Mouse (Mus musculus) hindbrain, embryonic 14.5 days (tissue): ENCODE data around the gene Samd14. TPM values are rescaled to one million over a fixed set of nuclear protein-coding genes. Genes with fewer than 3 reads are reported as not detected.
A peak's percentile ranks its signal among the peaks of the same experiment; 100 is the strongest.

ENCODE experiments used
- ATAC-seq: fragments of 200-750 bp; cut with Nextera tagmentation; 2 replicates; pipeline ENCODE4 v1.8.0; 2017; ENCODE audit warnings: moderate number of reproducible peaks, mild to moderate bottlenecking, moderate TSS enrichment, moderate library complexity; ENCODE audit not compliant: low FRiP score
- DNase-seq: peaks from one replicate; pipeline ENCODE4 v3.0.0-alpha.2; 2015; ENCODE audit warnings: low spot score
- H3K27ac ChIP-seq: fragments of 300-500 bp; sonication (generic); 2 replicates; pipeline ENCODE4 v1.5.1; 2014; ENCODE audit warnings: mild to moderate bottlenecking, moderate library complexity
- H3K27me3 ChIP-seq: fragments of 300-500 bp; sonication (generic); 2 replicates; pipeline ENCODE4 v1.6.1; 2014; ENCODE audit warnings: mild to moderate bottlenecking, low read length, mixed read lengths; ENCODE audit not compliant: control insufficient read depth, insufficient read depth
- H3K36me3 ChIP-seq: fragments of 300-500 bp; sonication (generic); replicated peaks from 2 replicates; pipeline ENCODE4 v1.6.1; 2014; ENCODE audit not compliant: control insufficient read depth, insufficient read depth
- H3K4me1 ChIP-seq: fragments of 300-500 bp; sonication (generic); replicated peaks from 2 replicates; pipeline ENCODE4 v1.6.1; 2014; ENCODE audit warnings: antibody characterized with exemption, low read length, mixed read lengths; ENCODE audit not compliant: control insufficient read depth, insufficient read depth
- H3K4me2 ChIP-seq: fragments of 300-500 bp; sonication (generic); replicated peaks from 2 replicates; pipeline ENCODE4 v1.6.1; 2014; ENCODE audit warnings: mild to moderate bottlenecking, moderate library complexity
- H3K4me3 ChIP-seq: fragments of 300-500 bp; sonication (generic); replicated peaks from 2 replicates; pipeline ENCODE4 v1.5.1; 2014; ENCODE audit warnings: mild to moderate bottlenecking, low read length
- H3K9ac ChIP-seq: fragments of 300-500 bp; sonication (generic); 2 replicates; pipeline ENCODE4 v1.6.1; 2014
- H3K9me3 ChIP-seq: fragments of 300-500 bp; sonication (generic); 2 replicates; pipeline ENCODE4 v1.6.1; 2016; ENCODE audit warnings: low read length; ENCODE audit not compliant: control insufficient read depth
- WGBS: fragments of 180-500 bp; shearing (Covaris S2); extraction: QIAGEN DNeasy Blood & Tissue Kit; methylation state at CpG from one replicate; pipeline ENCODE4 v1.1.7; 2014; 5-methylcytosine and 5-hydroxymethylcytosine counted together
- polyA plus RNA-seq: library from polyadenylated mRNA; unstranded; fragments of >200 nt; fragmentation: Nextera tagmentation; extraction: Ambion mirVana; gene quantifications from 2 replicates; pipeline ENCODE4 v1.2.1, GENCODE M21; 2014

Gene Samd14
- polyA plus RNA-seq, 1 experiment from 2014 or later, result 130 TPM

DNA sequence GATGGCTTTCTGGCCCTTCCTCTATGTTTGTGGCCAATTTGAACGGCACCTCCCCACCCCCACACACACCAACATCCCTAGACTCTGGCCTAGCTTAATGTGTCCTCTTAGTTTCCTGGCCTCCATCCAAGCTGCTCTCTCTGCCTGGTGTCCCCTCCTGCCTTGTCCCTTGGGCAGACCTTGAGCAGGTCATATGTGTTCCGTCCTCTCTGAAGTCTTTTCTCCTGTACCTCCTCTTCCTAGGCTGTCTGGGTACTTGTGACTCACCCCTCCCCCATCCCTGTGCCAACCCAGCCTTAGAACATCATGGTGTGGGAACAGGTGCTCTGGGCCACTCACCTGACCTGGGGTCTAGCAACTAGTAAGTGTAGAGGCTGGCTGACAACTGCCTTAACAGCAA lies 34.7 kb upstream of the Samd14 start:
- no peak overlapping the region for H3K9ac ChIP-seq
- H3K36me3 ChIP-seq, result no peaks in the 10 kb centered on the region
- DNase-seq (no peak), ATAC-seq (no peak)
- peaks cover 11% of the 10 kb centered on the region; the same call in 1 of the 2 replicates for H3K4me1 ChIP-seq
- no peaks in the 10 kb centered on the region for H3K9me3 ChIP-seq
- H3K27me3 ChIP-seq, result no peaks in the 10 kb centered on the region
- 74% methylated on average over 2 of the region's 2 CpGs for WGBS
- H3K4me2 ChIP-seq, result no peak overlapping the region
- no peak overlapping the region for H3K4me3 ChIP-seq
- H3K27ac ChIP-seq, result no peak overlapping the region

DNA sequence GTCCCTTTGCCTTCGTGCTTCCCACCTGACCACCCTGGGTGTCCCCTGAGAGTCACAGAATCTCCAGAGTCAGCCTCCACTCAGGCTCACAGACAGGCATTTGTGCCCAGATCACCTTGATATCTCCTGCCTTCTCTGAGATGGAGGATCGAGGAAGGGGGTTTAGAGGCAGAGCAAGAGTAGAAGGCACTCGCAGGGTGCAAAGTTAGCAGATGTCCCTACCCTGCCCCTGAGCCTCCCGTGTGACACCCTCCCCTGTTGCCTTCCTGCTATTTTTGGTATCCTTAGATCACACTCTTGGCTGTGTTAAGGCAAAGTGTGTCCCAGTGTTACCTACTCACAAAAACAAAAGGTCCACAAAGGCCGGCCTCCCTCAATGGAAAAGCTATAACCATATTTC lies 33.5 kb upstream of the Samd14 start, which contains the start of gene Sgca:
Gene Sgca (minus strand): TSS at position 129 of the 400 bp plus-strand sequence.
- H3K4me3 ChIP-seq, result no peak within 1 kb of the TSS
- H3K9me3 ChIP-seq, result no peaks in the 10 kb centered on the region
- no peak within 1 kb of the TSS for H3K4me2 ChIP-seq
- WGBS, result 76% methylated on average over 5 of the region's 5 CpGs
- H3K4me1 ChIP-seq, result peaks cover 11% of the 10 kb centered on the region; the same call in 1 of the 2 replicates
- no peaks in the 10 kb centered on the region for H3K27me3 ChIP-seq
- DNase-seq, result no peak
- H3K9ac ChIP-seq, result no peak within 1 kb of the TSS
- H3K36me3 ChIP-seq, result no peaks in the 10 kb centered on the region
- H3K27ac ChIP-seq, result no peak within 1 kb of the TSS
- no peak for ATAC-seq

DNA sequence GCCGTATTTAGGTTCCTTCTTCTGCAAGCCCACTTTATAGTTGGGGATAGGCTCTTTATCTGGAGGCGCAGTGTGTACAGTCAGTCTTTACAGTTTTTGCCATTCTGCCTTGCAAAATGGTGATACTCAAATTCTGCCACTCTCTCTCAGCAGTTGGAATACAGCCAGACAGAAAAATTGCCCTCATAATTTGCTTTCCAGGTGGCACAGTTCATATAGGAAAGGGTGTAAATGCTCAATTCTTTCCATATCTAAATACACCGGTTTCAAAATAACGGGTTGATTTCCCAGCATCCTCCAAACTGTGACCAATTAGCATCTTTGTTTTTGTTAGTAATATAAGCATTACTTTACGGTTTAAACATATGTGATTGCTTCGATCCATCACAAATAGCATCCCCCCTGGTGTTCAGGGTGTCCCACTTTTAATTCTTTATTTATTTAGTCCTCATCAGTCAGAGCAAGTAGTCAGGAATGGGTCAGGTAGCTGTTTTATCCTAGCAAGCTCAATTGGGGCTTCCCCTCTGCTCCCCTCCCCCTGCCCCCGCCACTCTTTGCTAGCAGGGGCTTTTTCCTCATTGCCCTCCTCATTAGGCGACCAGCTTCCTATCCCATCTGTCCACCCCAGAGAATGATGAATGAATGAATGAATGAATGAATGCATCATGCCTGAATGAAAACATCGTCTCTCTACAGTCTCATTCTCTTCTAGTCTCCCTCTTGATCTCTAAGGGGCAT lies 31.3 kb upstream of the Samd14 start:
- 36% methylated on average over 9 of the region's 9 CpGs for WGBS
- Histone ChIP-seq H3K4me2 (peak overlapping the region; percentile 48), H3K4me1 (peaks cover 11% of the 10 kb centered on the region; the same call in 1 of the 2 replicates), H3K36me3 (no peaks in the 10 kb centered on the region), H3K27me3 (no peaks in the 10 kb centered on the region), H3K9me3 (no peaks in the 10 kb centered on the region), H3K27ac (peak overlapping the region; percentile 96), H3K9ac (peak overlapping the region; percentile 62), H3K4me3 (no peak overlapping the region)
- no peak for DNase-seq
- peak; percentile 54 for ATAC-seq

DNA sequence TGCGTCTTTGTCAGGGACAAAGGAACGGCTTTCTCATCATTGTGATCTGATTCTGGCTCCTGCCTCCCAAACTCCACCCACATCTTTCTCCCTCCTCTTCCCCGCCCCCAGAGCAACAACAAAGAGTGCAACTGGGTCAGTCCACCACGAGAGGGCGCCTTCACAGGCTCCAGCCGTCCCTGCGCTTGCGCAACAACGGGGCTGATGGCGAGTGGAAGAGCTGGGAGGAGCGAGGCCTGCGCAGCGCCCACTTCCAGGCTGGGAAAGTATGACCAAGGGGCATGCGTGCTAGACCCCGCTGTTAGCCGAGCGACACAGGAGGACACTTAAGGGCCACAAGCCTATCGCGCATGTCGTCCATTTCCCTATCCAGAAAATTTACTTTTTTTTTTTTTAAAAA lies 30.7 kb upstream of the Samd14 start:
- no peaks in the 10 kb centered on the region for H3K27me3 ChIP-seq
- peak; percentile 96 for ATAC-seq
- under 1% methylated on average over 20 of the region's 20 CpGs for WGBS
- H3K36me3 ChIP-seq, result no peaks in the 10 kb centered on the region
- H3K9me3 ChIP-seq, result no peaks in the 10 kb centered on the region
- peak overlapping the region; percentile 15 for H3K4me3 ChIP-seq
- H3K4me1 ChIP-seq, result peaks cover 11% of the 10 kb centered on the region; the same call in 1 of the 2 replicates
- peak; percentile 98 for DNase-seq
- H3K27ac ChIP-seq, result peak overlapping the region; percentile 96
- H3K4me2 ChIP-seq, result peak overlapping the region; percentile 48
- H3K9ac ChIP-seq, result peak overlapping the region; percentile 62

DNA sequence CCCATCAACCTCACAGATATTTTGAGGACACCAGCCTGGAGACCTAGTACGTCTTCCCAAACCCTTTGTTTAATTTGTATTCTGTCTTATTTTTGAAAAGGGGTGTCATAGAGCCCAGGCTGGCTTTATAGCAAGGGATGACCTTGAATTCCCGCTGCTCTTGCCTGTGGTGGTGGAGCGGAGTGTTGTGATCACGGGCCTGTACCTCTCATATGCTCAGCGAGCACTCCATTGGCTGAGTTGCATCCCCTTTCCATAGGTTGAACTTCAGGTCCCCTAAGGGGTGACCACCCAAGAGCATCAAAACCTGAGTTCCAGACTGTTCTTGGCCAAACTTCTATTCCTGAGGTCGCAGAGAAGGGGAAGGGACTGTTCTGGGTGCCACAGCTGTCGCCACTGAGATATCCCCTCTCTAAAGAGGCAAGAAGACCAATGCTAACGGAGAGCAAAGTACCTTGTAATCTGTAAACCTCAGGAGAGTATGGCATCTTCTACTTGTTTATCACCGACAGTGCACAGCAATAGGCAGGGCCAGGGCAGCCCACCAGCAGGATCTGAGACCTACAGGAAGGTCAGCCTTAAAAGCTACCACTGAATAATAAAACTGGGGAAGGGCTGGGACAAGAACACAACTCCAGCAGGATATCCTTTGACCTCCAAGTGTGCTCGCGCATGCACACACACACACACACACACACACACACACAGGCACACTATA lies 30.1 kb upstream of the Samd14 start:
- H3K4me3 ChIP-seq, result peak overlapping the region; percentile 15
- peak overlapping the region; percentile 39 for H3K27ac ChIP-seq
- peak overlapping the region; percentile 26; the same call in 1 of the 2 replicates for H3K9ac ChIP-seq
- H3K9me3 ChIP-seq, result no peaks in the 10 kb centered on the region
- no peaks in the 10 kb centered on the region for H3K27me3 ChIP-seq
- no peaks in the 10 kb centered on the region for H3K36me3 ChIP-seq
- peak; percentile 36; the same call in 1 of the 2 replicates for ATAC-seq
- peak overlapping the region; percentile 48 for H3K4me2 ChIP-seq
- peaks cover 11% of the 10 kb centered on the region; the same call in 1 of the 2 replicates for H3K4me1 ChIP-seq
- 81% methylated on average over 11 of the region's 11 CpGs for WGBS
- DNase-seq, result peak; percentile 48

DNA sequence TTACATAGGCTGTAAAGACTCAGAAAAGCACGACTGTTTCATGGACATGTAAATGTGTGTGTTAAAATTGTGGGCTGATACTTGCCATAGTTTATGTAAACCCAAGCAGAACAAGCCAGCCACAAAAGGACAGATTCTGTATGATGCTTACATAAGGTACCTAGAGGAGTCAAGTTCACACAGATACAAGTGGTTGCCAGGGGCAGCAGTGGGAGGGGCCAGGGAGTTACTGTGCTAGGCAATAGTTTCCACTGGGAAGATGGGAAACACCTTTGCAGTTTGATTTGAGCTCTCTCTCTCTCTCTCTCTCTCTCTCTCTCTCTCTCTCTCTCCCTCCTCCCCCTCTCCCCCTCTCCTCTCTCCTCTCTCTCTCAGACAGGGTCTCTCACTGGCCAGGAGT lies 24.5 kb upstream of the Samd14 start:
- DNase-seq (no peak), ATAC-seq (no peak)
- H3K27ac ChIP-seq, result no peak overlapping the region
- no peaks in the 10 kb centered on the region for H3K9me3 ChIP-seq
- no peaks in the 10 kb centered on the region for H3K36me3 ChIP-seq
- no peaks in the 10 kb centered on the region for H3K27me3 ChIP-seq
- H3K4me1 ChIP-seq, result peaks cover 13% of the 10 kb centered on the region
- H3K4me3 ChIP-seq, result no peak overlapping the region
- no peak overlapping the region for H3K4me2 ChIP-seq
- 51% methylated on average over 1 of the region's 1 CpGs for WGBS
- H3K9ac ChIP-seq, result no peak overlapping the region

DNA sequence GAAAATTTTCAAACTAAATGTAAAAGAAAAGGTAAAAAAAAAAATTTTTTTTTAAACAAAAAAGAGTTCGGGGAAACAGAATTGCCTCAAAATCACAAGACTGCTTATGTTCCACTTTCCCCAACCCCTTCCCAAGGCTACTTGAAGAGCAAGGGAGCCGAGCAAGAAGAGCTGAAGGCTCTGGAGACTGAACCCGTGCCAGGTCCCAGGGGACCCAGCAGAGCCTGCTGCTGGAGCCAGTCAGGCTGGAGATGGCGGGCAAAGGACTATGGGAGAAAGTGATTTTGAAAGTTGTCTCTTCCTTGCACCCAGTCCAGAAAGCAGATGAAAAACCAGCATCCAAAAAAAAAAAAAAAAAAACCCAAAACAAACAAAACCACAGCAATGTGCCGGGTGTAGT lies 23.9 kb upstream of the Samd14 start:
- no peaks in the 10 kb centered on the region for H3K9me3 ChIP-seq
- H3K4me3 ChIP-seq, result no peak overlapping the region
- DNase-seq (no peak), ATAC-seq (no peak)
- no peaks in the 10 kb centered on the region for H3K27me3 ChIP-seq
- peaks cover 19% of the 10 kb centered on the region for H3K4me1 ChIP-seq
- H3K4me2 ChIP-seq, result no peak overlapping the region
- 75% methylated on average over 5 of the region's 5 CpGs for WGBS
- no peak overlapping the region for H3K9ac ChIP-seq
- no peak overlapping the region for H3K27ac ChIP-seq
- H3K36me3 ChIP-seq, result no peaks in the 10 kb centered on the region

DNA sequence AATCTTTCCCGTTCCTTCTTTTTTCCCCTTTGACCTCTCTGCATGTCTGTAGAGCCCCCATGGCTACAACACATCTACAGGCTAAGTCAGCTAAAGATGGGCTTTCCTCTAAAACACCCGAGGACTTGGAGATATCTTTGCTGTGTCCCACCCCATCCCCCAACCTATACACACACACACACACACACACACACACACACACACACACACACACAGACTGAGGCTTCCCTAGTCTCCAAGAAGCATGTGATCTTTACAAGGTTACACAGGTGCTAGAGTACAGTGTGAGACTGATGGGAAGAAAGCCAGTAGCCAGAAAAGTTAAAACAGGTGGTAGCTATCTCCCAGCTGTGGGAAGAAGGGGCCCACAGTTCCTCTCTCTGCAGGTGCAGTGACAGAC lies 23.2 kb upstream of the Samd14 start:
- Histone ChIP-seq H3K9ac (no peak overlapping the region), H3K4me3 (no peak overlapping the region), H3K27ac (no peak overlapping the region), H3K4me1 (peaks cover 19% of the 10 kb centered on the region), H3K36me3 (no peaks in the 10 kb centered on the region), H3K4me2 (no peak overlapping the region), H3K27me3 (no peaks in the 10 kb centered on the region), H3K9me3 (no peaks in the 10 kb centered on the region)
- 57% methylated on average over 2 of the region's 2 CpGs for WGBS
- no peak for ATAC-seq
- no peak for DNase-seq

DNA sequence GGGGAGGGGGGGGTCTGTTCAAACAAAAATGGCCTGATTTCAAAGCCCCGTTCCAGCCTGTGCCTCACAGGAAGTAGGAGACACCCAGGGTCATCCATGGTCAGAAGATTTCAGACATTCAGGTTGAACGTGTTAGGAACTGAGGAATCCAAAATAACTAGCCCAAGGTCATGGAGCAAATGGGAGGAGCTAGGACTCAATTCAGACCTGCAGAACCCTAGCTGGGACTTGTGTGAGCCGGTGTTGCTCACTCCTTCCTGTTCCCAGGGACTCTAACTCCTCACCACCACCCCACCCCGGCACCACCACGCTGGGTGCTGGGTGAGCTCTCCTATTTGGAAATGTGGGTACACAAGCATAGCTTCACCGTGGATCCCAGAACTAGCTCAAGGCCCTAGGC lies 22.3 kb upstream of the Samd14 start:
- no peak for ATAC-seq
- Histone ChIP-seq H3K9ac (no peak overlapping the region), H3K4me1 (peaks cover 19% of the 10 kb centered on the region), H3K27me3 (no peaks in the 10 kb centered on the region), H3K4me3 (no peak overlapping the region), H3K9me3 (no peaks in the 10 kb centered on the region), H3K4me2 (no peak overlapping the region), H3K36me3 (no peaks in the 10 kb centered on the region), H3K27ac (no peak overlapping the region)
- 51% methylated on average over 6 of the region's 6 CpGs for WGBS
- no peak for DNase-seq
